Mouse (Mus musculus) hindbrain, embryonic 11.5 days (tissue): ENCODE results near the gene Rab10. TPM values are rescaled to one million over a fixed set of nuclear protein-coding genes. Genes with fewer than 3 reads are reported as not detected.

ENCODE experiments used
- ATAC-seq: fragments of 200-750 bp; cut with Nextera tagmentation; 2 replicates; pipeline ENCODE4 v1.8.0; 2017; ENCODE audit warnings: mild to moderate bottlenecking, moderate TSS enrichment, moderate library complexity; ENCODE audit not compliant: low FRiP score
- DNase-seq: peaks from one replicate; pipeline ENCODE4 v3.0.0-alpha.2; 2015; ENCODE audit warnings: low spot score
- H3K27ac ChIP-seq: fragments of 300-500 bp; sonication (generic); 2 replicates; pipeline ENCODE4 v1.5.1; 2014; ENCODE audit warnings: mild to moderate bottlenecking, low read depth, low read length
- H3K27me3 ChIP-seq: fragments of 300-500 bp; sonication (generic); 2 replicates; pipeline ENCODE4 v1.6.1; 2014; ENCODE audit warnings: mild to moderate bottlenecking, low read length, moderate library complexity, mixed read lengths; ENCODE audit not compliant: control insufficient read depth, insufficient read depth
- H3K36me3 ChIP-seq: fragments of 300-500 bp; sonication (generic); 2 replicates; pipeline ENCODE4 v1.6.1; 2014; ENCODE audit warnings: mild to moderate bottlenecking, low read length, moderate library complexity, mixed read lengths; ENCODE audit not compliant: control insufficient read depth, insufficient read depth
- H3K4me1 ChIP-seq: fragments of 300-500 bp; sonication (generic); replicated peaks from 2 replicates; pipeline ENCODE4 v1.6.1; 2014; ENCODE audit warnings: low read length, mixed read lengths; ENCODE audit not compliant: control insufficient read depth, insufficient read depth
- H3K4me2 ChIP-seq: fragments of 300-500 bp; sonication (generic); replicated peaks from 2 replicates; pipeline ENCODE4 v1.6.1; 2014; ENCODE audit warnings: mild to moderate bottlenecking, low read depth, low read length
- H3K4me3 ChIP-seq: fragments of 300-500 bp; sonication (generic); 2 replicates; pipeline ENCODE4 v1.5.1; 2014; ENCODE audit warnings: low read depth, low read length
- H3K9ac ChIP-seq: fragments of 300-500 bp; sonication (generic); 2 replicates; pipeline ENCODE4 v1.6.1; 2014; ENCODE audit warnings: low read depth, low read length
- H3K9me3 ChIP-seq: fragments of 300-500 bp; sonication (generic); 2 replicates; pipeline ENCODE4 v1.6.1; 2016; ENCODE audit warnings: low read length; ENCODE audit not compliant: control insufficient read depth
- WGBS: fragments of 180-500 bp; shearing (Covaris S2); extraction: QIAGEN DNeasy Blood & Tissue Kit; methylation state at CpG from one replicate; pipeline ENCODE4 v1.1.7; 2014; 5-methylcytosine and 5-hydroxymethylcytosine counted together
- polyA plus RNA-seq: library from polyadenylated mRNA; unstranded; fragments of >200 nt; fragmentation: Nextera tagmentation; extraction: Ambion mirVana; gene quantifications from 2 replicates; pipeline ENCODE4 v1.2.1, GENCODE M21; 2014

Rab10 gene
- polyA plus RNA-seq, 1 experiment from 2014 or later, result 120 TPM

GRCm38 (mm10) chr12:3285919-3286318, 23.9 kb downstream of the Rab10 start:
- 88% methylated on average over 1 of the region's 1 CpGs for WGBS
- DNase-seq (no peak), ATAC-seq (no peak)
- H3K27me3 ChIP-seq, result no peaks in the 10 kb centered on the region
- H3K27ac ChIP-seq, result no peak overlapping the region
- H3K36me3 ChIP-seq, result no peaks in the 10 kb centered on the region; the same call in 1 of the 2 replicates
- H3K4me2 ChIP-seq, result no peak overlapping the region
- H3K9me3 ChIP-seq, result no peaks in the 10 kb centered on the region
- no peaks in the 10 kb centered on the region for H3K4me1 ChIP-seq
- no peak overlapping the region for H3K9ac ChIP-seq
- H3K4me3 ChIP-seq, result no peak overlapping the region

GRCm38 (mm10) chr12:3285377-3285776, 24.4 kb downstream of the Rab10 start:
- H3K4me1 ChIP-seq, result no peaks in the 10 kb centered on the region
- no peak overlapping the region for H3K9ac ChIP-seq
- no peaks in the 10 kb centered on the region for H3K36me3 ChIP-seq
- no peak overlapping the region for H3K4me3 ChIP-seq
- WGBS, result 79% methylated on average over 6 of the region's 6 CpGs
- H3K9me3 ChIP-seq, result no peaks in the 10 kb centered on the region
- H3K27me3 ChIP-seq, result no peaks in the 10 kb centered on the region
- DNase-seq, result no peak
- H3K27ac ChIP-seq, result no peak overlapping the region
- ATAC-seq, result no peak
- H3K4me2 ChIP-seq, result no peak overlapping the region

- Histone ChIP-seq H3K4me2 (no peak overlapping the region), H3K27me3 (no peaks in the 10 kb centered on the region), H3K9ac (no peak overlapping the region), H3K27ac (no peak overlapping the region), H3K4me3 (no peak overlapping the region), H3K9me3 (no peaks in the 10 kb centered on the region), H3K36me3 (no peaks in the 10 kb centered on the region), H3K4me1 (no peaks in the 10 kb centered on the region)
- no peak for ATAC-seq
- whole genome bisulfite sequencing, result 88% methylated on average over 2 of the region's 2 CpGs
- DNase-seq, result no peak
Measured at GRCm38 (mm10) chr12:3284463-3284862, 25.3 kb downstream of the Rab10 start.

- no peak overlapping the region for H3K4me3 ChIP-seq
- ATAC-seq (no peak), DNase-seq (no peak)
- no peaks in the 10 kb centered on the region for H3K9me3 ChIP-seq
- no peaks in the 10 kb centered on the region for H3K4me1 ChIP-seq
- WGBS, result 94% methylated on average over 4 of the region's 4 CpGs
- H3K9ac ChIP-seq, result no peak overlapping the region
- no peak overlapping the region for H3K4me2 ChIP-seq
- no peaks in the 10 kb centered on the region for H3K27me3 ChIP-seq
- no peak overlapping the region for H3K27ac ChIP-seq
- H3K36me3 ChIP-seq, result no peaks in the 10 kb centered on the region
Measured at GRCm38 (mm10) chr12:3283829-3284440, 25.8 kb downstream of the Rab10 start.

GRCm38 (mm10) chr12:3282954-3283353, 26.8 kb downstream of the Rab10 start:
- Histone ChIP-seq H3K9me3 (no peaks in the 10 kb centered on the region), H3K9ac (no peak overlapping the region), H3K4me2 (no peak overlapping the region), H3K4me1 (no peaks in the 10 kb centered on the region), H3K4me3 (no peak overlapping the region), H3K27ac (no peak overlapping the region), H3K27me3 (no peaks in the 10 kb centered on the region), H3K36me3 (no peaks in the 10 kb centered on the region)
- 79% methylated on average over 1 of the region's 1 CpGs for WGBS
- DNase-seq, result no peak
- ATAC-seq, result no peak

- H3K9me3 ChIP-seq, result no peaks in the 10 kb centered on the region
- no peak overlapping the region for H3K9ac ChIP-seq
- DNase-seq (no peak), ATAC-seq (no peak)
- H3K36me3 ChIP-seq, result no peaks in the 10 kb centered on the region
- H3K27me3 ChIP-seq, result no peaks in the 10 kb centered on the region
- WGBS, result 91% methylated on average over 2 of the region's 2 CpGs
- H3K4me1 ChIP-seq, result no peaks in the 10 kb centered on the region
- no peak overlapping the region for H3K4me3 ChIP-seq
- no peak overlapping the region for H3K27ac ChIP-seq
- no peak overlapping the region for H3K4me2 ChIP-seq
Measured at GRCm38 (mm10) chr12:3282520-3282919, 27.2 kb downstream of the Rab10 start.

- no peaks in the 10 kb centered on the region for H3K9me3 ChIP-seq
- no peaks in the 10 kb centered on the region for H3K4me1 ChIP-seq
- H3K4me3 ChIP-seq, result no peak overlapping the region
- DNase-seq, result no peak
- ATAC-seq, result no peak
- H3K9ac ChIP-seq, result no peak overlapping the region
- H3K27ac ChIP-seq, result no peak overlapping the region
- 87% methylated on average over 2 of the region's 2 CpGs for WGBS
- no peaks in the 10 kb centered on the region for H3K36me3 ChIP-seq
- no peaks in the 10 kb centered on the region for H3K27me3 ChIP-seq
- no peak overlapping the region for H3K4me2 ChIP-seq
Measured at GRCm38 (mm10) chr12:3278880-3279339, 30.9 kb downstream of the Rab10 start.

GRCm38 (mm10) chr12:3270818-3271217, 39.0 kb downstream of the Rab10 start:
- Histone ChIP-seq H3K4me1 (no peaks in the 10 kb centered on the region), H3K4me2 (no peak overlapping the region), H3K9ac (no peak overlapping the region), H3K9me3 (peaks cover 3% of the 10 kb centered on the region; the same call in 1 of the 2 replicates), H3K4me3 (no peak overlapping the region), H3K36me3 (no peaks in the 10 kb centered on the region), H3K27ac (no peak overlapping the region), H3K27me3 (no peaks in the 10 kb centered on the region)
- no peak for ATAC-seq
- no peak for DNase-seq

GRCm38 (mm10) chr12:3267397-3267796, 42.4 kb downstream of the Rab10 start:
- H3K4me2 ChIP-seq, result no peak overlapping the region
- no peak for DNase-seq
- 90% methylated on average over 2 of the region's 2 CpGs for WGBS

More at GRCm38 (mm10) chr12:3267397-3267796, 42.4 kb downstream of the Rab10 start:
- Histone ChIP-seq H3K36me3 (no peaks in the 10 kb centered on the region), H3K27me3 (no peaks in the 10 kb centered on the region), H3K4me1 (no peaks in the 10 kb centered on the region), H3K9ac (no peak overlapping the region), H3K27ac (no peak overlapping the region), H3K9me3 (peaks cover 3% of the 10 kb centered on the region; the same call in 1 of the 2 replicates), H3K4me3 (no peak overlapping the region)
- no peak for ATAC-seq
